Mouse (Mus musculus): ENCODE results near the gene Mrpl21.

DNA sequence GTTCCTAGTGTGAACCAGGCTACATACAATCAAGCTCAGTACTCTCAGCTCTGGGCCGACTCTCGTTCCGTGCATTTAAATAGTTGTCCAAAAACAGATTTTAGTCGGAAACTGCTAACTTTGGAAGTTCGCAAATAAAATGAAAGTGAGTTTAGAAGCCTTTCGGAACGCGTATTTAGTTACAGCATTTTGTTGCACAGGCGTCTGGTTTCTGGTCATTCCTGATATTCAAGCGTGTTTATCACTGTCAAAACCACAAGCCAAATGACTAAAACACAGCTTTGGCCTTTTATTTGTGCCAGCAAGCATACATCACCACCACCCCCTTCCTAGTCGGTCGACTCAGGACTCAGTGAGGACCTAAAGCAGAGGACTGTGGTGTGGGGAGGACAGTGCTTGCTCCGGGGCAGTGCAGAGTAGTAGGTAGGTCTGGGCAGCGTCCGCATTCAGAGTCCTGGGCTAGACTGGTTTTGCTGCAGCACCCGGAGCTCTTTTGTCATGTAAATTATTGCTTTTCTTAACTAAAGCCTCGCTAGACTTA lies 41.6 kb downstream of the Mrpl21 start:
- TF ChIP-seq CTCF (IDR thresholded peaks at IDR 0.05; ENCODE audit: extremely low read depth, insufficient read depth, insufficient read length, insufficient replicate concordance) (no peak), POLR2A (IDR thresholded peaks at IDR 0.05; ENCODE audit: low read depth, low read length) (no peak)

Data from spleen, adult 2 months (tissue).